Mouse (Mus musculus) testis, adult 2 months (tissue): ENCODE data around the gene Dact3. TPM values are rescaled to one million over a fixed set of nuclear protein-coding genes. Genes with fewer than 3 reads are reported as not detected.

Experiments used
- H3K27ac ChIP-seq: fragments of 200-500 bp; 2 replicates; pipeline ENCODE4 v1.5.1; 2012; ENCODE audit warnings: low read depth, low read length; ENCODE audit not compliant: control insufficient read depth, insufficient read depth
- H3K27me3 ChIP-seq: fragments of 200-500 bp; 2 replicates; pipeline ENCODE4 v1.6.1; 2012; ENCODE audit warnings: mild to moderate bottlenecking, low read length, moderate library complexity; ENCODE audit not compliant: control insufficient read depth, insufficient read depth
- H3K36me3 ChIP-seq: fragments of 200-500 bp; 2 replicates; pipeline ENCODE4 v1.6.1; 2012; ENCODE audit warnings: mild to moderate bottlenecking, low read length; ENCODE audit not compliant: control insufficient read depth, insufficient read depth
- H3K4me1 ChIP-seq: fragments of 200-500 bp; 2 replicates; pipeline ENCODE4 v1.6.1; 2012; ENCODE audit warnings: low read length; ENCODE audit not compliant: control insufficient read depth, insufficient read depth
- H3K4me3 ChIP-seq: fragments of 200-500 bp; 2 replicates; pipeline ENCODE4 v1.5.1; 2012; ENCODE audit warnings: low read depth, mild to moderate bottlenecking, low read length, moderate library complexity, mixed read lengths; ENCODE audit not compliant: control insufficient read depth
- CTCF ChIP-seq: fragments of 200-500 bp; IDR thresholded peaks from 2 replicates; pipeline ENCODE4 v1.5.1; 2012; ENCODE audit warnings: low read depth, mild to moderate bottlenecking, inconsistent platforms, low read length, moderate library complexity; ENCODE audit not compliant: control insufficient read depth, insufficient read depth, insufficient replicate concordance
- POLR2A ChIP-seq: fragments of 200-500 bp; IDR thresholded peaks from 2 replicates; pipeline ENCODE4 v1.6.1; 2012; ENCODE audit warnings: low read depth, mild to moderate bottlenecking, inconsistent platforms, low read length, moderate library complexity; ENCODE audit not compliant: control insufficient read depth
- polyA plus RNA-seq: library from polyadenylated mRNA; depleted of rRNA; stranded (reverse); fragments of >200 nt; gene quantifications from 2 replicates; pipeline ENCODE4 v1.2.3, GENCODE M21; 2012

Gene Dact3
- polyA plus RNA-seq, 1 experiment = 30.7 TPM

DNA sequence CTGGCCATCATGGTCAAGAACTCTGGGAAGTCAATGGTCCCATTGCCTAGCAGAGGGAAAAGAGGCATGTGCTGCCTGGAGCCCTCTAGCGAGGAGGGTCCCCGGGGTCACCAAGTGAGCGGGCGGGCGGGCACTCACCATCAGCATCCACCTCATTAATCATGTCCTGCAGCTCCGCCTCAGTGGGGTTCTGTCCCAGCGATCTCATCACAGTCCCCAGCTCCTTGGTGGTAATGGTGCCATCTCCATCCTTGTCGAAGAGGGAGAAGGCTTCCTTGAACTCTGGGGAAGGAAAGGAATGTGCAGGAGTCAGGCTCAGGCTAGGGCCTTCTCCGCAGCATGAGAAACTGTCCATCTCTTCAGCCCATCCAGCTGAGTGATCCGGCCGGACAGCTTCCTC, 42.3 kb downstream of the Dact3 start:
- H3K36me3 ChIP-seq = no peaks in the 10 kb centered on the region; the same call in none of the 2 replicates
- TF ChIP-seq POLR2A (no peak), CTCF (no peak)

DNA sequence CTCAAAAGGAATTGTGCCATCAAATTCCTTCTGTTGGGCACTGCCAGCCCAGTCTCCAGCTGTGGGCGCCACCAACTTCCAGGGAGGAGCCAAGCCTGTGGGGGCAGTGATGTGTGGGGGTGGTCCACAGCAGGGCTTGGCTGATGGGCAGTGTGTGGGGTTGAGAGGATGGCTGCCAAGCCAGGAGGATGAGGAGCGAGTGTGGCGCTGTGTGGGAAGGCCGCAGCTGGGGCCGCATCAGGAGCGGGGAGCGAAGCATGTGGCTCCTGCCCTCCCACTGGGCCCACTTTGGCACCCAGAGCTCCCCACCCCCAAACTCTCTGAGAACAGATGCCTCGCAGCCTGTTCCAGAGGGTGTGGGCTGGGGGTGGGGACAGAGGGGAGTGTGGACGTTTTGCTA, 42.9 kb downstream of the Dact3 start:
- Histone ChIP-seq H3K27ac (no peak overlapping the region), H3K27me3 (no peaks in the 10 kb centered on the region), H3K36me3 (peaks cover 3% of the 10 kb centered on the region), H3K4me1 (peaks cover 22% of the 10 kb centered on the region), H3K4me3 (no peak overlapping the region)
- TF ChIP-seq POLR2A = no peak
- no peak for TF ChIP-seq CTCF

More for the DNA sequence above, 42.3 kb downstream of the Dact3 start:
- H3K27me3 ChIP-seq = no peaks in the 10 kb centered on the region
- no peak overlapping the region for H3K4me3 ChIP-seq
- H3K27ac ChIP-seq = no peak overlapping the region
- peaks cover 16% of the 10 kb centered on the region for H3K4me1 ChIP-seq

DNA sequence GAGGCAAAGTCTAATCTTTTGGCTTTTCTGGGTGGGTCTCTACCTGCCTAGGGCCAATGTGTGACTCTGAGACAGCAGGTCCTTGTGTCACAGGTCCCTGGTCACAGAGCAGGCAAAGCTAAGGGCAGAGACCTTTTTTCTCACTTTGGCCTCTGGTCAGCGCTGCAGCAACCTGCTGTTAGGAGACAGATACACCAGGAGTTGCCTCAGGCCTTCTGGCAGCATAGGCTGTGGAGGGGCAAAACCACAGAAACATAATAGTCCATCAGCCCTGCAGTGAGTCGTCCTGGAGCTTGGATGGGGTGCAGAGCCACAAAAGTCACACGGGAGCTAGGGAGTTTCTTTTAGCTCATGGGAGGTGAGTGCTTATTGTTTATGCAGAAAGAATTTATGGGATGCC, 43.6 kb downstream of the Dact3 start:
- H3K4me1 ChIP-seq = peaks cover 24% of the 10 kb centered on the region

DNA sequence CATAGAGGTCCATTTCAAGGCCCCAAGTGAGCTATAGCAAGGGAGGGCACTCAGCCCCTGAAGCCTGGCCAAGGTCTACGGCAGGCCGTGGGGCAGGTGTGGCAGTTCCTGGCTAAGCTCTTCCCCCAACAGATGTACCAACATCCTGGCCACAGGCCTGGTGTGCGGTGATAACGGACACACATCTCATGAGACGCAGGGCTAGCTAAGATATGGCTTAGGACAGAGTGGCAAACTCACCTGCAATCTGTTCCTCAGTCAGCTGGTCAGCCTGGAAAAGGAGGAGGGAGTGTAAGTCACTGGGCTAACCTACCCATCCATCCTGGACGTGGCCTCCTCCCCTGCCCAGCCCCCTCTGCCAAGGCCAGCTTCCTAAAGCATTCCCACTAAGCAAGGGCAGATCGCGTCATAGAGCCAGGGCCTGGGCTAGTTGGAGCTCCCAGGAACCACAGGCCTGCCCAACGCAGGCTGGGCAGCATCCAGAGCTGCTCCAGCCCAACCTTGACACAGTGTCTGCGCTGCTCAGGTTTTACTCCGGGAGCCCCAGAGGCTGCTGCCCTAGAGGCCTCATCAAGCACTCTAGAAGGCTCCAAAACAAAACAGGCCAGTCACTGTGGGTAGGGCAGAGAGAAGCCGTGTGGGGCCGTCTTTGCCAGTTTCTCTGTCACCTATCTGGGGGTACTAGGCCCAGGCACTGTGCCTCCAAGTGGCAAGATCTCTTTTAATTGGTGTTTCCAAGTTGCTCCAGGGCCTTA, 44.5 kb downstream of the Dact3 start:
- TF ChIP-seq CTCF (no peak), POLR2A (no peak)
- Histone ChIP-seq H3K4me3 (no peak overlapping the region), H3K27me3 (no peaks in the 10 kb centered on the region), H3K4me1 (peaks cover 26% of the 10 kb centered on the region), H3K36me3 (peaks cover 6% of the 10 kb centered on the region), H3K27ac (no peak overlapping the region; the same call in none of the 2 replicates)

More for the DNA sequence above, 43.6 kb downstream of the Dact3 start:
- TF ChIP-seq POLR2A (no peak), CTCF (no peak)
- H3K27ac ChIP-seq = no peak overlapping the region
- peaks cover 6% of the 10 kb centered on the region for H3K36me3 ChIP-seq
- H3K27me3 ChIP-seq = no peaks in the 10 kb centered on the region
- H3K4me3 ChIP-seq = no peak overlapping the region

- Histone ChIP-seq H3K27ac (no peak overlapping the region; the same call in 1 of the 2 replicates), H3K27me3 (no peaks in the 10 kb centered on the region), H3K4me1 (peaks cover 27% of the 10 kb centered on the region), H3K36me3 (peaks cover 6% of the 10 kb centered on the region), H3K4me3 (no peak overlapping the region)
- TF ChIP-seq POLR2A (no peak), CTCF (no peak)
Observed at GRCm38 (mm10) chr7:16920150-16920579, 45.0 kb downstream of the Dact3 start.

GRCm38 (mm10) chr7:16920818-16921791, 46.0 kb downstream of the Dact3 start:
- peak; percentile 50; the same call in 1 of the 2 replicates for TF ChIP-seq POLR2A
- no peak for TF ChIP-seq CTCF
- peak overlapping the region; percentile 19 for H3K4me3 ChIP-seq
- H3K27ac ChIP-seq = peak overlapping the region; percentile 27; the same call in 1 of the 2 replicates
- no peaks in the 10 kb centered on the region for H3K27me3 ChIP-seq
- peaks cover 6% of the 10 kb centered on the region for H3K36me3 ChIP-seq
- peaks cover 27% of the 10 kb centered on the region for H3K4me1 ChIP-seq

DNA sequence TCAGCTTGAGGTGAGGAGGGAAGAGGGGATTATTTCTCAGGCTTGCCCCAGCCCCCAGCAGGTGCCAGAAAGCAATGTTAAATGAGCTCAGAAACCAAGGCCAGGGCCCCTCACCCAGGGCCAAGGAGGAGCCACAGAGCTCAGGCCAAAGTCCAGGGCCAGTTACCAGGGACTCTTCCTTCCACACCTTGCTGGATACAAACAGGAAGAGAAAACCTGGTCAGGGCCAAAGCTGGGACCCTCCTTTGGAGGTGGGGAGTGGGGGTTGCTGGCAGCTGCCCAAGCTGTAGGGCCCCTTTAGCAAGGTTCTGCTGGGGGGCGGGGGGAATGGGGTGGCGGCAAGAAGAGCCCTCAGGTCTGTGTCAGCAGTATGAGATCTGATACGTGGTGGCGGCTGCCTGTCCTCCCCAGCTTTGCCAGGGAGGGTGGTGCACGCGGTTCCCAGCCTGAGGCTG, 46.8 kb downstream of the Dact3 start:
- Histone ChIP-seq H3K4me3 (peak overlapping the region; percentile 19), H3K36me3 (peaks cover 6% of the 10 kb centered on the region), H3K27ac (peak overlapping the region; percentile 27; the same call in 1 of the 2 replicates), H3K4me1 (peaks cover 27% of the 10 kb centered on the region), H3K27me3 (no peaks in the 10 kb centered on the region)
- TF ChIP-seq CTCF = no peak
- no peak for TF ChIP-seq POLR2A
